Mouse (Mus musculus) neural tube, embryonic 14.5 days (tissue): ENCODE data around the gene Slc37a1. TPM values are rescaled to one million over a fixed set of nuclear protein-coding genes. Genes with fewer than 3 reads are reported as not detected.

Source experiments
- ATAC-seq: fragments of 200-750 bp; cut with Nextera tagmentation; 2 replicates; pipeline ENCODE4 v1.8.0; 2017; ENCODE audit warnings: low read depth, mild to moderate bottlenecking, moderate TSS enrichment, moderate library complexity
- H3K27ac ChIP-seq: fragments of 300-500 bp; sonication (generic); 2 replicates; pipeline ENCODE4 v1.5.1; 2014; ENCODE audit warnings: low read depth, mild to moderate bottlenecking, control low read depth, low read length, moderate library complexity, mixed read lengths
- H3K27me3 ChIP-seq: fragments of 300-500 bp; sonication (generic); 2 replicates; pipeline ENCODE4 v1.6.1; 2014; ENCODE audit warnings: low read length; ENCODE audit not compliant: control insufficient read depth, insufficient read depth
- H3K36me3 ChIP-seq: fragments of 300-500 bp; sonication (generic); 2 replicates; pipeline ENCODE4 v1.6.1; 2014; ENCODE audit warnings: low read length, mixed read lengths; ENCODE audit not compliant: control insufficient read depth, insufficient read depth
- H3K4me1 ChIP-seq: fragments of 300-500 bp; sonication (generic); 2 replicates; pipeline ENCODE4 v1.6.1; 2014; ENCODE audit warnings: low read length; ENCODE audit not compliant: control insufficient read depth, insufficient read depth
- H3K4me2 ChIP-seq: fragments of 300-500 bp; sonication (generic); 2 replicates; pipeline ENCODE4 v1.6.1; 2014; ENCODE audit warnings: mild to moderate bottlenecking, low read depth, low read length, control low read depth
- H3K4me3 ChIP-seq: fragments of 300-500 bp; sonication (generic); 2 replicates; pipeline ENCODE4 v1.5.1; 2014; ENCODE audit warnings: low read depth, low read length, control low read depth, mixed read lengths
- H3K9ac ChIP-seq: fragments of 300-500 bp; sonication (generic); replicated peaks from 2 replicates; pipeline ENCODE4 v1.6.1; 2014; ENCODE audit warnings: low read depth, mild to moderate bottlenecking, control low read depth, low read length, mixed read lengths
- H3K9me3 ChIP-seq: fragments of 300-500 bp; sonication (generic); 2 replicates; pipeline ENCODE4 v1.6.1; 2016; ENCODE audit warnings: low read length; ENCODE audit not compliant: control insufficient read depth
- WGBS: fragments of 180-500 bp; shearing (Covaris S2); extraction: QIAGEN DNeasy Blood & Tissue Kit; methylation state at CpG from one replicate; pipeline ENCODE4 v1.1.7; 2014; 5-methylcytosine and 5-hydroxymethylcytosine counted together
- polyA plus RNA-seq: library from polyadenylated mRNA; unstranded; fragments of >200 nt; fragmentation: Nextera tagmentation; extraction: Ambion mirVana; gene quantifications from 2 replicates; pipeline ENCODE4 v1.2.1, GENCODE M21; 2014

The Slc37a1 gene
- polyA plus RNA-seq, 1 experiment from 2014 or later = 10.1 TPM

GRCm38 (mm10) chr17:31294363-31295214, 8.0 kb downstream of the Slc37a1 start:
- Histone ChIP-seq H3K4me1 (peaks cover 13% of the 10 kb centered on the region; the same call in 1 of the 2 replicates), H3K9ac (no peak overlapping the region), H3K4me3 (no peak overlapping the region), H3K27me3 (no peaks in the 10 kb centered on the region), H3K36me3 (no peaks in the 10 kb centered on the region), H3K4me2 (no peak overlapping the region), H3K27ac (no peak overlapping the region), H3K9me3 (no peaks in the 10 kb centered on the region)
- no peak for ATAC-seq
- WGBS = 89% methylated on average over 15 of the region's 15 CpGs

GRCm38 (mm10) chr17:31295215-31295891, 8.8 kb downstream of the Slc37a1 start:
- Histone ChIP-seq H3K9ac (peak overlapping the region; percentile 74; the same call in 1 of the 2 replicates), H3K4me1 (peaks cover 13% of the 10 kb centered on the region; the same call in 1 of the 2 replicates), H3K27ac (peak overlapping the region; percentile 76), H3K27me3 (no peaks in the 10 kb centered on the region), H3K9me3 (no peaks in the 10 kb centered on the region), H3K4me2 (peak overlapping the region; percentile 95), H3K4me3 (peak overlapping the region; percentile 64), H3K36me3 (no peaks in the 10 kb centered on the region)
- WGBS = 24% methylated on average over 25 of the region's 25 CpGs
- peak; percentile 8; the same call in 1 of the 2 replicates for ATAC-seq

- Histone ChIP-seq H3K4me1 (peaks cover 13% of the 10 kb centered on the region; the same call in 1 of the 2 replicates), H3K9ac (peak overlapping the region; percentile 74), H3K27ac (peak overlapping the region; percentile 76), H3K27me3 (no peaks in the 10 kb centered on the region), H3K36me3 (no peaks in the 10 kb centered on the region), H3K4me2 (peak overlapping the region; percentile 95), H3K4me3 (peak overlapping the region; percentile 64), H3K9me3 (no peaks in the 10 kb centered on the region)
- WGBS = under 1% methylated on average over 68 of the region's 68 CpGs
- peak; percentile 85 for ATAC-seq
These were observed 9.5 kb downstream of the Slc37a1 start for GRCm38 (mm10) chr17:31295892-31296781.

DNA sequence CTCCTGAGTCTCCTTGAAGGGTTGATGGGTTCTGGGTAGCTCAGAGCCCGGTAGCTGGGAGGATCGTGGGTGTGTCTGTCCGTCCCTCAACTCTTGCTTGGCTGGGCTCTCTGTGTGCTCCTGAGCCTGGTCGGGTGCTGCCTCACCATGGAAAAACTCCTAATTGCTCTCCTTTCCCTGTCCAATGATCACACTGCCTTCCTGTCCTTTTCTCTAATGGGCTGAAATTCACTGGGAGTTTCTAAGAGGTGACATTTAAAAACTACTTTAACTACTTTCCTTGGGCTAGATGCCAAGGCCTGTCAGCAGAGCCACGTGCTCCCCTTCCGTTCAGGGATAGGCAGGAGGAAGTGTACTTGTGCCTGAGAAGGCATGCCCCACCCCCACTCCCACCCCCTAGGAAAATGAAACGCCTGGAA, 10.9 kb downstream of the Slc37a1 start:
- Histone ChIP-seq H3K27me3 (no peaks in the 10 kb centered on the region), H3K27ac (no peak overlapping the region), H3K4me1 (peaks cover 13% of the 10 kb centered on the region; the same call in 1 of the 2 replicates), H3K4me2 (peak overlapping the region; percentile 95), H3K4me3 (peak overlapping the region; percentile 64; the same call in 1 of the 2 replicates), H3K9ac (no peak overlapping the region), H3K36me3 (no peaks in the 10 kb centered on the region), H3K9me3 (no peaks in the 10 kb centered on the region)
- ATAC-seq = peak; percentile 9; the same call in 1 of the 2 replicates
- 14% methylated on average over 7 of the region's 7 CpGs for WGBS

- H3K4me3 ChIP-seq = no peak overlapping the region
- no peaks in the 10 kb centered on the region for H3K27me3 ChIP-seq
- H3K4me1 ChIP-seq = peaks cover 13% of the 10 kb centered on the region; the same call in 1 of the 2 replicates
- H3K27ac ChIP-seq = no peak overlapping the region
- WGBS = 82% methylated on average over 6 of the region's 6 CpGs
- no peak overlapping the region for H3K9ac ChIP-seq
- ATAC-seq = no peak
- H3K36me3 ChIP-seq = no peaks in the 10 kb centered on the region
- no peak overlapping the region for H3K4me2 ChIP-seq
- no peaks in the 10 kb centered on the region for H3K9me3 ChIP-seq
These were observed 12.0 kb downstream of the Slc37a1 start for GRCm38 (mm10) chr17:31298419-31299209.

DNA sequence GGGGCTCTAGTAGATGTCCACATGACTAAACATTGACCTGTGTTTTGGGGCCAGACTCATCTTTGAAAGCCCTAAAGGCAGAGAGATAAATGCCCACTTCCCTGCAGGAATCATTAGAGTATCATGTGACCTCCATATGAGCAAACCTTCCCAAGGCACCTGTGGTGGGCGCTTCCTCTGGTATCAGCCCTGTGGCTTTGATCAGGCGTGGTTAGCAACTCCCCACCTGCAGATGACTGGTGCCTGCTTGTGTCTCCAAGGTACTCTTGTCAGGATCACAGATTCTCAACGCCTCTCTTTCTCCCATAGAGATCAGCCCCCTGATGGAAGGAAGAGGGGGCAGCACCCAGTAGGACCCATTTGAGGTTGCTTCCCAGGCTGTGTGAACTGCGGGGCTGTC, 13.4 kb downstream of the Slc37a1 start:
- WGBS = 86% methylated on average over 4 of the region's 4 CpGs
- no peak overlapping the region for H3K4me3 ChIP-seq
- no peak for ATAC-seq
- H3K9me3 ChIP-seq = no peaks in the 10 kb centered on the region
- no peak overlapping the region for H3K4me2 ChIP-seq
- no peaks in the 10 kb centered on the region for H3K27me3 ChIP-seq
- peaks cover 13% of the 10 kb centered on the region; the same call in 1 of the 2 replicates for H3K4me1 ChIP-seq
- H3K9ac ChIP-seq = no peak overlapping the region
- H3K36me3 ChIP-seq = no peaks in the 10 kb centered on the region
- H3K27ac ChIP-seq = no peak overlapping the region

- Histone ChIP-seq H3K4me2 (no peak overlapping the region), H3K9ac (no peak overlapping the region), H3K27ac (no peak overlapping the region), H3K36me3 (no peaks in the 10 kb centered on the region), H3K4me1 (peaks cover 9% of the 10 kb centered on the region; the same call in 1 of the 2 replicates), H3K27me3 (no peaks in the 10 kb centered on the region), H3K9me3 (no peaks in the 10 kb centered on the region), H3K4me3 (no peak overlapping the region)
- no peak for ATAC-seq
- WGBS = 74% methylated on average over 3 of the region's 3 CpGs
These were observed 14.1 kb downstream of the Slc37a1 start for GRCm38 (mm10) chr17:31300736-31301135.

DNA sequence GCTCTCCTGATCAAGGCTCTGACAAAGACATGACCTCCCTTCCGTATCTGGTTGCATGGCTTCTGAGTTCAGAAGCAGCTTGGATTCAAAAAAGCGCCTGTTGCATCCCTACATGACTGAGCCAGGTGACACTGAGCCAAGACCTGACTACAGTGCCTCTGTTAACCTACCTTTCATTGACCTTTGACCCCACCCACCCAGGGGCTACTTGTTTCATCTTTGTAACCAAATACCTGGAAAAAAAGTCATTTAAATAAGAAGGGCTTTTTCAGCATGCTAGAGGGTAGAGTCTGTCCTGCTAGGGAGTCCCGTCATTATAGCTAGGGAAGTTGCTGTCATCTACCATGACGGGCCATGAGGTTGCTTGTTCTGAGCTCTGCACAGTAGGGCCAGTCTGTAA, 16.8 kb downstream of the Slc37a1 start:
- Histone ChIP-seq H3K36me3 (0 out of 2 replicates have a peak, but pooled peaks cover 3% of the 10 kb centered on the region), H3K4me1 (no peaks in the 10 kb centered on the region), H3K27me3 (no peaks in the 10 kb centered on the region), H3K9me3 (no peaks in the 10 kb centered on the region), H3K4me2 (no peak overlapping the region), H3K9ac (no peak overlapping the region), H3K27ac (no peak overlapping the region), H3K4me3 (no peak overlapping the region)
- no peak for ATAC-seq
- 95% methylated on average over 4 of the region's 4 CpGs for WGBS
